Mouse (Mus musculus): ENCODE results near the gene Actr8. TPM values are rescaled to one million over a fixed set of nuclear protein-coding genes. Genes with fewer than 3 reads are reported as not detected.

The Actr8 gene
- polyA plus RNA-seq, 1 experiment from 2014 or later, result 20.1 TPM

DNA sequence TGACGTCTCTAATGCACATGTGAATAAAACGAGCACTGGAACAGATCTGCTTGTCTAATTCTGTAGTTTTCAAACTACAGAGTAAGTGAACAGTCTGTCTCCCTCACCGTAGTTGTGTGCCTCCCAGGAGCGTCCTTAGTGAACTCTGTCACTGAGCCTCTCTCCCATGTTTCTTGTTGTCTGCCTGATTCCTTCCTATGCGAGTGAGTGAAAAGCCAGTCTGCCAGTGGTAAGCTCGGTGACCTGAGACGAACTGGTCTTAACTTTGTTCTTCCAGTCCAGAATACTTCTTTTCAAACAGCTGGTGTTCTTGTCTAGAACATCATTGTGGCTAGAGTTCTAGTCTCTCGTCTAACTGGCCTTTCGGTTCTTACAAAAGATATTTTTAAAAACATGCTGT lies 9.6 kb downstream of the Actr8 start:
- Histone ChIP-seq H3K4me2 (replicated peaks; ENCODE audit: low read depth) (no peak overlapping the region), H3K4me3 (ENCODE audit: low read depth, low read length) (no peak overlapping the region), H3K9ac (ENCODE audit: low read depth, low read length) (no peak overlapping the region), H3K4me1 (replicated peaks; ENCODE audit: control insufficient read depth, insufficient read depth, low read length) (no peaks in the 10 kb centered on the region), H3K36me3 (ENCODE audit: control insufficient read depth, insufficient read depth) (peaks cover 97% of the 10 kb centered on the region), H3K27me3 (replicated peaks; ENCODE audit: control insufficient read depth, insufficient read depth, low read length) (no peaks in the 10 kb centered on the region), H3K9me3 (ENCODE audit: control insufficient read depth) (no peaks in the 10 kb centered on the region), H3K27ac (ENCODE audit: low read depth, low read length) (no peak overlapping the region)
- no peak for TF ChIP-seq CTCF (IDR thresholded peaks at IDR 0.05; ENCODE audit: low read depth)
- no peak for ATAC-seq
- WGBS, result 94% methylated on average over 9 of the region's 9 CpGs

DNA sequence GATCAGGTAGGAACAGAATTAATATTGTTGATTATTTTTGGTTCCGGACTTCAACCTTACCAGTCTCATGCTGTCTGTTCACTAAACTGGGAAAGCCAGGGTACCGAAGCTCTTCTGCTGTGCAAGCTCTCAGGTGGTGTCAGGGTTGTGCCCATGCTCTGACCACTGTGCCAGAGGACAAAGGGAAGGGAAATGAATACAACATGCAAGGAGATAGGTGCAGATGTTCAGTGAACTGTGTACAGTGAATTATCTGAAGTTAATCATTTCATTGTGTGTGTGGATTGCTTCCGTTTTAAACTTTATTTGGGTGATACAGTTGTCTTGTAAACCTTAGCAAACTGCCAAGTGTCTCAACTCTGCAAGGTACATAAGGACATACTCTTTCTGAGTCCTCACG lies 10.2 kb downstream of the Actr8 start:
- WGBS, result 93% methylated on average over 4 of the region's 4 CpGs
- no peak overlapping the region for H3K4me3 ChIP-seq (ENCODE audit: low read depth, low read length)
- no peak overlapping the region for H3K27ac ChIP-seq (ENCODE audit: low read depth, low read length)
- TF ChIP-seq CTCF (IDR thresholded peaks at IDR 0.05; ENCODE audit: low read depth), result no peak
- H3K9ac ChIP-seq (ENCODE audit: low read depth, low read length), result no peak overlapping the region
- H3K4me2 ChIP-seq (replicated peaks; ENCODE audit: low read depth), result no peak overlapping the region
- H3K36me3 ChIP-seq (ENCODE audit: control insufficient read depth, insufficient read depth), result peaks cover 96% of the 10 kb centered on the region
- H3K4me1 ChIP-seq (replicated peaks; ENCODE audit: control insufficient read depth, insufficient read depth, low read length), result no peaks in the 10 kb centered on the region
- H3K9me3 ChIP-seq (ENCODE audit: control insufficient read depth), result no peaks in the 10 kb centered on the region
- H3K27me3 ChIP-seq (replicated peaks; ENCODE audit: control insufficient read depth, insufficient read depth, low read length), result no peaks in the 10 kb centered on the region
- no peak for ATAC-seq

DNA sequence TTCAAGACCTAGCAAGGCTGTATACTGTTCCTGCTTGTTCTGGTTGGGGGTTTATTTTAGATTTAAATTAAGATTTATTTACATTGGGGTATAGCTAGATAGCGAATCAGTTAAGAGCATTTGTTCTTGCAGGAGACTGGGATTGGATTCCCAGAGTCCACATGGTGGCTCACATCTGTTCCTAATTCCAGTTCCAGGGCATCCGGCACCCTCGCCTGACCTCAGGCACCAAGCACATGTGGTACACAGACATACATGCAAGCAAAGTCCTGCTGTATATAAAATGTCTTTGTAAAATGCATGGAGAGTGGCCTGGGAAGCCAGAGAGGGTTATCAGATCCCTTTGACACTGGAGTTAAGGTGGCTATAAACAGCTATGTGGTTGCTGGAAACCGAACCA lies 16.8 kb downstream of the Actr8 start:
- Histone ChIP-seq H3K4me1 (replicated peaks; ENCODE audit: control insufficient read depth, insufficient read depth, low read length) (peaks cover 5% of the 10 kb centered on the region; the same call in 1 of the 2 replicates), H3K4me2 (replicated peaks; ENCODE audit: low read depth) (no peak overlapping the region), H3K36me3 (ENCODE audit: control insufficient read depth, insufficient read depth) (peaks cover 56% of the 10 kb centered on the region), H3K9ac (ENCODE audit: low read depth, low read length) (no peak overlapping the region), H3K4me3 (ENCODE audit: low read depth, low read length) (no peak overlapping the region), H3K9me3 (ENCODE audit: control insufficient read depth) (no peaks in the 10 kb centered on the region), H3K27ac (ENCODE audit: low read depth, low read length) (no peak overlapping the region), H3K27me3 (replicated peaks; ENCODE audit: control insufficient read depth, insufficient read depth, low read length) (no peaks in the 10 kb centered on the region)
- ATAC-seq, result no peak
- TF ChIP-seq CTCF (IDR thresholded peaks at IDR 0.05; ENCODE audit: low read depth), result no peak
- WGBS, result 94% methylated on average over 4 of the region's 4 CpGs

DNA sequence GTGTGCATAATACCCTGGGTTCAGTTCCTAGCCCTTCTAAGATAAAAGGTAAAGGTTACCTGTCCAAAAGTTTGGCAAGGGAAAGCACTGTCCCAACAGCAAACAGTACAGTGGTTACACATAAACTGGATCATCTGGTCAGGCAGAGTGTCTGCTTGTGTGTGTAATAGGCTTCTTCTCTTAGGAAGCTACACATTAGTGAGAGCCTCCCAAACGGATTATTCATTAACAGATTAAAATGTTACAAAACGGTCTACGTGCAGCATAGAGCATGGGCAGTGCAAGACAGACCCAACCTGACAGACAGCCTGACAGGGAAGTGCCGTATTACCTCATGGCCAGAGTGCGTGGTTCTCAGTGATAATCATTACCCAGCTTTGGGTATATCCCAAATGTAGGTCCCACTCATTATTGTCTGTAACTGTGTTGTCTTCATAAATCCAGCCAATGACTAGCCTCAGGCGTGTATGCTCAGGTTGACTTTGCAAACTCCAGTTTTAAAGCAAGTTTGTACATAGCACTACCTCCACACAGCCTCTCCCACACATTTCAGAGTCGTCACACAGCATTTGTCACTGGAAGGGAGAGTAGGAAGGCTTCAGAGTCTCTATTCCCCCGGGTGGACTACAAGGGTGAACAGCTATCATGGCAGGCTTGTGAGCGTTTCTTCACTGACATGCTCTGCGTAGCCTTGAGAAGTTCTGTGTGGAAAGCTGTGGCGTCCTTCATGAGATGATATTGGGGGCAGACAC lies 18.0 kb downstream of the Actr8 start:
- no peak overlapping the region for H3K4me2 ChIP-seq (replicated peaks; ENCODE audit: low read depth)
- 67% methylated on average over 11 of the region's 11 CpGs for WGBS
- ATAC-seq, result peak; percentile 70

DNA sequence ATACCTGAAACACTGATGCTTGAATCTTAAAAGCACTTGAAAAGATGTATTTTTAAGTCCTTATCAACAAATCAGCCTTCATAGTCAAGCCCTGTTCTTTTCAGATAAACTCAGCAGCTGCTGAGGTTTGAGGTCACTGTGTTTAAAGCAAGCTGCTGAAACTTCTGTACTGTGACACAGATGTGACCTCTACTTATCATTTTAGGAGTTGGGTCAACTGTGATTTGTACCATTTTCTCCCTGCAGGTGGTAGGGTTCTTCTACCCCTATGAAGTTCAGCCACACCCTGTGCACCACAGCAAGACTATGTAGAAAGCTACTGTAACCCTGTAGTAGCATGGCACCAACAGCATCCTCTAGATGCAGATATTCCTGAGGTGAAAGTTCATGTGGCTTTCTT lies 19.2 kb downstream of the Actr8 start:
- H3K4me3 ChIP-seq (ENCODE audit: low read depth, low read length), result no peak overlapping the region
- H3K9ac ChIP-seq (ENCODE audit: low read depth, low read length), result no peak overlapping the region
- no peaks in the 10 kb centered on the region for H3K27me3 ChIP-seq (replicated peaks; ENCODE audit: control insufficient read depth, insufficient read depth, low read length)
- H3K4me2 ChIP-seq (replicated peaks; ENCODE audit: low read depth), result no peak overlapping the region
- H3K4me1 ChIP-seq (replicated peaks; ENCODE audit: control insufficient read depth, insufficient read depth, low read length), result peaks cover 5% of the 10 kb centered on the region; the same call in 1 of the 2 replicates
- no peak for ATAC-seq
- peaks cover 33% of the 10 kb centered on the region for H3K36me3 ChIP-seq (ENCODE audit: control insufficient read depth, insufficient read depth)
- no peak for TF ChIP-seq CTCF (IDR thresholded peaks at IDR 0.05; ENCODE audit: low read depth)
- no peak overlapping the region for H3K27ac ChIP-seq (ENCODE audit: low read depth, low read length)
- H3K9me3 ChIP-seq (ENCODE audit: control insufficient read depth), result no peaks in the 10 kb centered on the region

More for the DNA sequence above, 18.0 kb downstream of the Actr8 start:
- peaks cover 5% of the 10 kb centered on the region; the same call in 1 of the 2 replicates for H3K4me1 ChIP-seq (replicated peaks; ENCODE audit: control insufficient read depth, insufficient read depth, low read length)
- no peak for TF ChIP-seq CTCF (IDR thresholded peaks at IDR 0.05; ENCODE audit: low read depth)
- no peaks in the 10 kb centered on the region for H3K27me3 ChIP-seq (replicated peaks; ENCODE audit: control insufficient read depth, insufficient read depth, low read length)
- H3K36me3 ChIP-seq (ENCODE audit: control insufficient read depth, insufficient read depth), result peaks cover 45% of the 10 kb centered on the region
- H3K4me3 ChIP-seq (ENCODE audit: low read depth, low read length), result no peak overlapping the region
- H3K9ac ChIP-seq (ENCODE audit: low read depth, low read length), result no peak overlapping the region
- no peaks in the 10 kb centered on the region for H3K9me3 ChIP-seq (ENCODE audit: control insufficient read depth)
- no peak overlapping the region for H3K27ac ChIP-seq (ENCODE audit: low read depth, low read length)

DNA sequence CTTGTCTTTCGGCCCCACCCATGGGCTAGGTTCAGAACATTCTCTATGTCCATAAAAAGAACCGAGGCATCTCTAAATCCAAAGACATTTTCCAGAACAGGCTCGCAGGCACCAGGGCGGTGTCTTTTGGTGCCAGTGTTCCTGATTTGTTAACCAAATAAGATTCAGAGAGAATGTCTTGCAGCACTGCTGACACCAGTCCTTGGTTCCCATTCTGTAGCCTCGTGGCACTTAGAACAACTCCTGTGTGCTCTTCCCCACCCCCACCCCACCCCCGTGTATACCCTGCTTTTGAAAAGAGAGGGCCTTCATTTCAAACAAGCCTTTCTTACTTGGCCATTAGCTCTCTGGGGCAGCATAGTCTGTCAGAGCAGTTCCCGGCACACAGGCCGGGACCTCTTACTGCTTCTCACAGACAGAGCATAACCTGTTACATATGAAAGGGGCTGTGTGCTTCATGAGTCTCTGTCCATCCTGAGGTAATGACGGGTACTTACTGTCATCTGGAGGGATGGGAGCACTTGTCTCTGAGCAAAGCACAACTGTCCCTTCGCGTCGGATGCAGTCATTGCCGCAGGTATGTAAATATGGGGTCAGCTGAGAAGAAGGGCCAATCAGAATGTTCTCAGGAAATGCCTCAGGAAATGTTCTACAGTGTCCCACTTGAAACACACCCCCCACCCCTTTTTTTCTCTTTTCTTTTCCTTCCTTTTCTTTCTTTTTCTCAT lies 20.8 kb downstream of the Actr8 start:
- H3K4me2 ChIP-seq (replicated peaks; ENCODE audit: low read depth), result no peak overlapping the region
- H3K9me3 ChIP-seq (ENCODE audit: control insufficient read depth), result no peaks in the 10 kb centered on the region
- TF ChIP-seq CTCF (IDR thresholded peaks at IDR 0.05; ENCODE audit: low read depth), result no peak
- no peak overlapping the region for H3K4me3 ChIP-seq (ENCODE audit: low read depth, low read length)
- H3K36me3 ChIP-seq (ENCODE audit: control insufficient read depth, insufficient read depth), result peaks cover 18% of the 10 kb centered on the region
- no peak overlapping the region for H3K9ac ChIP-seq (ENCODE audit: low read depth, low read length)
- H3K27me3 ChIP-seq (replicated peaks; ENCODE audit: control insufficient read depth, insufficient read depth, low read length), result no peaks in the 10 kb centered on the region
- peaks cover 5% of the 10 kb centered on the region; the same call in 1 of the 2 replicates for H3K4me1 ChIP-seq (replicated peaks; ENCODE audit: control insufficient read depth, insufficient read depth, low read length)
- ATAC-seq, result no peak
- H3K27ac ChIP-seq (ENCODE audit: low read depth, low read length), result no peak overlapping the region
- WGBS, result 71% methylated on average over 13 of the region's 13 CpGs
